Mouse (Mus musculus): ENCODE data around the gene Usp43.

The Usp43 gene

DNA sequence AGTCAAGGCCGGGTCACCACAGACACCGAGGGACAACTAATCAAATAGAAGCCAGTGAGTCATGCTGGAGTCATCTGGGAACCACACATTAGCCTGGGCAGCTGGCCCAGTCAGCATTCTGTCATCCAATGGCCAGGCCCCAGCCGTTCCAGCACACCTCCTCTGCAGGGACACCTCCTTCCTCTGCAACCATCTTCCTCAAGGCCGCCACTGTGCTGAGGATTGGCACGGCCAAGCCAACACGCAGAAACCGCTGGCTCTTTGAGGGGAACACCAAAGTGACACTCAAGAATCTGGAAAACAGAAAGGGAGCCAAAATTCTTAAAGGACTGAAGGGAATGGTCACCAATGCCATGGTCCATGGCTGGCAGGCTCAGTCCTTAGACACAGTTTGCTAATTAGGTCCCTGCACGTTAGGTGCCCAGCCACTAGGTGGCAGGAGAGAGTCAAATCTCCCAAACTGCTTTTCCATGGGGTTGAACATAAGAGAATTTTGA lies 24.8 kb downstream of the Usp43 start:
- peak; percentile 70 for DNase-seq (ENCODE audit: low spot score)

DNA sequence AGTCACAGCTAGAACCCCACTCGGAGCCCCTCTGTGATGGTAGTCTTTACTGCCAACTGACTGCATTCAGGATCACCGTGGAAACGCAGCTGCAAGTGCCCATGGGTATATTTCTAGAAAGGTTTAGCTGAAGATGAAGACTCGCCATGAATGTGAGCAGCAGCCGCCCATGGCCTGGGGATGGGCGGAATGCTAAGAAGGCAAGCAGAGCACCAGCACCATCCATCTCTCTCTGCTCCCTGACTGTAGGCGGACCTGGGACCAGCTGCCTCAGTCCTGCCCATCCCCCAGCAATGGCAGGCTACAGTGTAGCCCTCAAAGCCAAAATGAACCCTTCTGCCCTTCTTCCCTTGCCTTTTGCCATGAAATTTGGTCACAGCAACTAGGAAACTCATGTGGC lies 26.3 kb downstream of the Usp43 start:
- no peak for DNase-seq (ENCODE audit: low spot score)

DNA sequence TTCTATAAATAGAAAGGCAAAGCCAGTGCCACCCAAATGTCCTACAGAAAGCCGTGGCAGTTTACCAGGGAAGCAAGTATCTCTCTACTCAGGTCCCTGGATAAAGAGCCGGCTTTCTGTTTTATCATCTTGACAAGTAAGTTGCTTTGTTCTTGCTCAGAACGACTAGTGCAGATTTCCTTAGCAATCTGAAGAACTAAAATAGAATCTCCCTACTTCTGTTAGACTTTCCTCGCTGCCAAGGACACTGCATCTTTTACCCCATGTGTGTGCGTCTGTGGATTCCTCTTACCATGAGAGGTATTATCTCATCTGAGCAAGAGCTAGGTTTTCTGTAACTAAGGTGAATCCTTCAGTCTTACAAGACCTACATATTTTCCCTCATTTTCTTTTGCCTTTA lies 33.4 kb downstream of the Usp43 start:
- DNase-seq (ENCODE audit: low spot score) = no peak

DNA sequence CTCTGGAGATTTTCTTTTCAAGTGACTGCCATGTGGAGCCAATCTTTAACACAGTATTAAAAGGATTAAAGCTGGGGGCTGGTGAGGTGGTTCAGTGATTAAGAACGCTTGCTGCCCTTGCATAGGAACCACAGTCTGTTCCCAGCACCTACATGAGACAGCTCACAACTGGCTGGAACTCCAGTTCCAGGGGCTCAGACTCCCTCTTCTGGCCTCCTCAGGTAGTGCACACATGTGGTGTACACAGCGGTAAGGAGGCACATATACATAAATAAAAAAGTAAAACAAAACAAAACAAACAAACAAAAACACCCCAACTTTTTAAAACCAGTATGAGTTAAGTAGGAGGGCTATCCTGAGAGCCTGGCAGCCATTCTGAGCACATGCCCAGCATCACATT lies 36.0 kb downstream of the Usp43 start:
- DNase-seq (ENCODE audit: low spot score) = peak; percentile 28

DNA sequence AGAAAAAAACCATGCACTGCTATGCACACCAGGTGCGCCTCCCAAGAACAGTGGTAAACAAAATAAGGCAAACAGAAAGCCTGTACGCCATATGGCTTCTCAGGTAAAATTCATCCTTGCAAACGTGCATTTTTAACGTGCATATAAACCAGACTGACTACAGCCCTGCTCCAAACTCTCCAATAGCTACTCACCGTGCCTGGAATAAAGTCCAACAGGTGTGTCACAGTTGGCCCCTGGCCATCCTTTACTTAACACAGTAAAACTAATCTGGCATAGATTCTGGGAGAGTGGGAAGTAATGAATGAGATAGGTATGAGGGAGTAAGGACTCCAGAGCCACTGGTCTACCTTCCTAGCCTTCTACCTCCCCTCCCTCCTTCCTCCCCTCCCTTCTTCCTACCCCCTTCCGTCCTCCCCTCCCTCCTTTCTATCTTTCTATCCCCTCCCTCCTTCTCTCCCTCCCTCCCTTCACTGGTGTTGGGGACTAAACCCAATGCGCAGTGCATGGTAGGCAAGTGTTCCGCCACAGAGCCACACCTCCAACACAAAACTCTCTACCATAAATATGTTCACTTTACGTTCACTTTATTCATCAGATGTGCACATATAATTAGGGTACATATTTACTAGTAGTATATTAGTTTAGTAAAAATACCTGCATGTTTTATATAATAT lies 56.3 kb downstream of the Usp43 start:
- no peak for DNase-seq (ENCODE audit: low spot score)

DNA sequence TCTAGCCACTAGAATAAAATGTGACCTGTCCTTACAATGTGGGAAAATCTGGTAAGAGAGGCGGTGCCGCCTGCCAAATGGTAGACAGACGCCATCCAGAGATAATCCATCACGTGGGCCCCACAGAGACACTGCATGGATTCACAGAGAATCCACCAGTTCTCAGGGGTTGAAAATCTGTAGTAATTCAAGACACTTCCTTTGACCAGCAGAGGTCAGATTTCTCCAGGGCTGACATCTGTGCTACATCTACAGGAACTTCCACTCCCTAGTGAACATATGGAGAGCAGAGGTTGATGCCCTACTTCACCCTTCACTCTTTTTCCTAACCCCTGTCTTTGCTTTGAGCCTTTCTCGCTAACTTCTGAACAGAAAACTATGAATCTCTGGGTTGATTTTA lies 56.9 kb downstream of the Usp43 start:
- DNase-seq (ENCODE audit: low spot score) = peak; percentile 37

DNA sequence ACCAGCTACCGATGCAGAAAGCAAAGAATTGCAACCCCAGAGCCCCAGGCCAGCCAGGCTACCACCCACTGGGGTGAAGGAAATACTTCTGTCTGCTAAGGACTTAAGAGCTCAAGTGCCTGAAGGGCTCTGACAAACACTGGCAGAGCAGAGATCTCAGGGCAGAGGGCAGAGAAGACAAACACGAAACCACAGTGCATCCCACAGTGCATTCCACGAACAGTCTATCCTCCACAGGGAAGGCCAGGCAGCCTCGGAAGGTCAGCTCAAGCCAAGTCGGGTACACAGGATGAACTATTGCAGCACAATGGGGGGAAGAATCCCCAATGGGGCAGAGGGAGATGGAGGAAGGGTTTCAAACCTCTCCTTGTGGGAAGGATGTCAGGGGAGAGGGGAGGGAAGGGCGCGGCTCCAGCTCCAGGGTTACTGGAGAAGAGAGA lies 60.5 kb downstream of the Usp43 start:
- DNase-seq (ENCODE audit: low spot score) = peak; percentile 5

DNA sequence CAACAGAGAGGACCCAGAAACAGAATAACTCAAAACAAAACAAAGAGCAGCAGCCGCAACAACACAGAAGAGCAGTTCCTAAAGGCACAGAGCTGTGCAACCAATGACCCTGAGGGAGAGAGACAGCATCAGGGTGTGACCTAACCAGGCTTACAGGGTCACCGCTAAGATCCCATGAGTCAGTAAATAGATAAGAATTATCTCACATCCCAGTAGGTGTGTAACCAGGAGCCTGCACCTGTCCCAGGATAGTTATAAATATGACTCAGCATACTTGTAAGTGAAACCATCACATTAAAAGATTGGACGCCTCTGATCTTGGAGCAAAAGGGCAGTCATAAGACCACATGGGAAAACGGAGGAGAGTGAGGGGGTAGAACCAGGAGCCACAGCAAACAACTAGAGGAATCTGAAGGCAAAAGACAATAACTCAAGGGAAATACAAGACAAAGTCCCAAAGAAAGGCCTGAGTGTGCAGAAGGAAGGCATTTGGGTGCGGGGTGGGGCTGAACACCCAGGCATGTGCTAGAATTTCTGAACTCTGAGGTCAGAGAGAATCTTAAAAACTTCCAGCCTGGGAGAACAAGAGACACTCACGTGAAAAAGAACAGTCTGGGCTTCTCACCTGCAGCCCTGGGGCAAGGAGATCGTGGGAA lies 61.1 kb downstream of the Usp43 start:
- DNase-seq (ENCODE audit: low spot score) = no peak

DNA sequence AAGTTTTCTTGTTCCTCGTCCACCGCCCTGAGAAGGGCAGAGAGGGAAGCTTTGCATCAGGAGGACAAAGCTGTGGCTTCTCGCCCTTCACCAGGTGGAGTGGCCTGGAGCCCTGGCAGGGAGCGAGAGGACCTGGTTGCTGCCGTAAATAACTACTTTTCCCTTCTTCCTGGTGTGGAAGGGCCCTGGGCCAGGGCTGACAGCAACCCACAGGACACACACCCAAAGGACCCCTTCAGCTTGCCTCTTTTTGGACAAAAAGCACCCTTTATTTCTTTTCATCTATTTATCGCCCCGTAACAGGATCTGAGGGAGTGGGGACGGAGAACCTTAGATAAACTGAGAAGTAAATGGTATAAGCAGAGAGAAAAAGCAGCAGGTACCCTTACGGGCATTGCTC lies 63.4 kb downstream of the Usp43 start:
- no peak for DNase-seq (ENCODE audit: low spot score)

DNA sequence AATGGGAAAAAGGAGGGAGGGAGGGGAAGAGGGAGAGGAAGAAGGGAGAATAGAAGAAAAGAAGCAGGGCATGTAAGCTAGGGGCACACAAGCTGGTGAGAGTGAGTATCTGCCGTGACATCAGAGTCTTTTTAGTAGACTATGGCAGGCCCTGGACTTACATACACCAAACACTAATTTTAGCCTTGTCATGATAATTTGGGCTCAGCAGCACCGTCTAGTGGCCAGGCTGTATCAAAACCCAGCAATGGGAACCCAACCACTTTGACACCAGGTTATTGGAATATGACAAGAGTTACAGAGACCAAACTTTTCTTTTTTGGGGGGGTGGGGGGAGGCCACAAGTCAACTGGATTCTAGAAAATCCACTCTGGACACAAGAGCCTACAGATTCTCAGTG lies 66.9 kb downstream of the Usp43 start:
- DNase-seq (ENCODE audit: low spot score) = peak; percentile 55

DNA sequence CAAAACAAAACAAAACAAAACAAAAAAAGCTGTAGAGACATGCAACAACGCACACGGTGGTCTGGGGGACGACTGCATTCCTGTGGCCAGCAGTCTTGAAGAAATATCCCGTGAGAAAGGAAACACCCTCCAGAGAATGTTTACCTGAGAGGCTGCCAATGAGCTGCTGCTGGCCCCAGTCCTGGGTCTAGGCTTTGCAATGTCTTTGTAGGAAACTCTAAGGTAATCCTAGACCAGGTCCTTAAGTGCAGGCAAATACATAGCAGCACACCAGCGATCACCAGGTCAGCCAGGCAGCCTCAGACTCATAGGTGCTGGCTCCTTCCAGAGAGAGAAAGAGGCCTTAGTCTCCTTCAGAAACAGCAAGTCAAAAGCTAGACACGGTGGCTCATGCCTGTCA lies 68.0 kb downstream of the Usp43 start:
- no peak for DNase-seq (ENCODE audit: low spot score)

DNA sequence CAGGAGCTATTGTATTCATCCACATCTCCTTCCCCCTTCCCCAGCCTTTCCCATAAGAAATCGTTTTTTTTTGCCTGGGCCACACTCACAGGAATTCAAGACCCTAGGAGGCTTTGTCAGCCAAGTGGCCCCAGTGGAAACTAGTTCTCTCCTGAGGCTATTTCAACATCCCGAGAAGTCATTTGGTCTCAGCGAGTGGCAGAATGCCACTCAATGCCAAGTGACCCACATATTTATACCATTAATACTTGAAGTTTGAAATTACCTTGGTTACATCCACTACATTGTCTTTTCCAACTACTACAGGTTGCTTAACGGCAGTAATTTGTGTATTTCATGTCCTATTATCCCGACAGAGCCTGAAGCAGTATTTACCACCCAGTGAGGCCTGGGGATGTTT lies 70.2 kb downstream of the Usp43 start:
- DNase-seq (ENCODE audit: low spot score) = no peak

DNA sequence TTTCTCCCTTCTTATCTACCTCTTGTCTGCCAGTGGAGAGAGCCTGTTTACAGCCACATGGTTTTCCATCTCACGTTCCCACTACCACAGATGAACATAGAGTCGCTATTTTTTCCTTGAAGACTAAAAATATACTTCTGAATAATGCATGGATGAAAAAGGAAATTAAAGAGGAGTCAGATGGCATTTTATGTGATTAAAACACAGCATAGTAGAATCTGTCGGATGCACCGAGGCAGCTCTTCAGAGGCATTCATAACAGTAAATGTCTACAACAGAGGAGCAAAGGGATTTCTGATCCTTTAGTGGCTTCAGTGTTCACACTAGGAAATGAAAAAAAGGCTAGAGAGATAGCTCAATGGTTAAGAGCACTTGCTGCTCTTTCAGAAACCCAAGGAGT lies 76.8 kb downstream of the Usp43 start:
- DNase-seq (ENCODE audit: low spot score) = no peak

DNA sequence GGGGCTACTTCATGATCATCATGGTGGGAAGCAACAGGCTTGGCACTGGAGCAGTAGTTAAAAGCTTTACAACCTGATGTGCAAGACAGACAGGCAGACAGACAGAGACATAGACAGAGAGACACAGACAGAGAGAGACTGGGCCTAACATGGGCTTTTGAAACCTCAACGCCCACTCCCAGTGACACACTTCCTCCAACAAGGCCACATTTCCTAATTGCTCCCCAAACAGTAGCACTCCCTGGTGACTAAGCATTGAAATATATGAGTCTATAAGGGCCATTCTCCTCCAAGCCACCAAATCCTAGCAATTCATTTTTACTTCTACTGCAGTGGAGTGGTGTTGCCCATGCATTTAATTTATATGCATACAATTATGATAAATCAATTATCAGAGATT lies 82.1 kb downstream of the Usp43 start:
- no peak for DNase-seq (ENCODE audit: low spot score)

DNA sequence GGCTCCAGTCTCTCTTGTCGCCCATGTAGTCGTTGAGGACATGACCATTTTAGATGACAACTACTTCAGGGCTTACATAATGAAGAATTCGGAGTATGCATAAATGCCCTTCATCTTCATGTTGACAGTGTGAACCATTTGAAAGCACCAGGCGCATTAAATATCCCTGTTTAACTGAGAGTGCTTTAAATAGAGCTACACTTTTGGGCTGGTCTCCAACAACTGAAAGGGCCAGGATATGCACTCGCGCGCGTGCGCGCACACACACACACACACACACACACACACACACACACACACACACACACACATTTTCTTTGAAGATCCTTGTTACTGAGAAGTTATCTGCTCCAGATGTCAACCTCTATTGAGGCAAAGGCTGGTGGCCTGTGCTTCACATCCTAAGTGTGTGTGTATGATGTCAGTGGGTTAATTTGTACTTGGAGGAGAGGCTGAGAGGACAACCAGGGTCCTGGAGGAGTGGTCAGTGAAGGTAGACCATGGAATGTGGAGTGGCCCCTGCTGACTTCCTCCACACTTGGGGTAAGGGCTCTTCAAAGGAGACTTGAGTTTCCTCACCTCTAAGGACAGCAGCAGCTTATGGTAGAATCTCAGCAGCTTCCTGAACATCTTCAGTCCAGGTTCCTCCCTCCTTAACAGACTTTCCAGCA lies 86.4 kb downstream of the Usp43 start:
- no peak for DNase-seq (ENCODE audit: low spot score)

DNA sequence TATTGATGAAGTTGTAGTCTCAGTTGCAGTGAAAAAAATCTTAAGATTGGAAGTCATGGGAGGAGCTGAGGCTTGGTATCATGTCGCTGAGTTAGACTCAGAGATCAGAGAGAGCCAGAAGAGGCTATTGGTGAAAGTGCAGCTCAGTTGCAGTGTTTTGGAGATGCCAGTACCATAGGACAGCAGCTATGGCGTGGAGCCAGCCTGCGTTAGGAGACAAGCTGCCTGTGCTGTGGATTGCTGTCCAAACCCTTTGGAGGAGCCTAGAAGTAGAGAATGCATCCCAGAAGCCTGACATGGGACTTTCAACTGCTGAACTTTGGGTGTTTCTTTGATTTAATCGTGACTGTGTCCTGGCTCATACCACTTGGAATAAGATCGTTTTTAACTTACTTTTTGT lies 90.1 kb downstream of the Usp43 start:
- no peak for DNase-seq (ENCODE audit: low spot score)

DNA sequence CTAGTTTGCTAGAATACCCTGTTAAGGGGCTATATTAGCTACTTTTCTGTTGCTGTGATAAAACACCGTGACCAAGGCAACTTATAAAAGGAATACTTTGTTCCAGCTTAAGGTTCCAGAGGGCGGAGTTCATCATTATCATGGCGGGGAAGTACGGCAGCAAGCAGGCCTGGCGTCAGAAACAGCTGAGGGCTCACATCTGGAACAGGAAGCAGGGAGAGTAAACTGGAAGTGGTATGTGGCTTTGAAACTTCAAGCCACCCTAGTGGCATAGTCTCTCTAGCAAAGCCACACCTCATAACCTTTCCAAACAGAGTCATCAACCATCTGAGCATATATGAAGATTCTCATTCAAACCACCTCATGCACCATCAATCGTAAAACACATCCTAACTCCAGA lies 92.4 kb downstream of the Usp43 start:
- no peak for DNase-seq (ENCODE audit: low spot score)

DNA sequence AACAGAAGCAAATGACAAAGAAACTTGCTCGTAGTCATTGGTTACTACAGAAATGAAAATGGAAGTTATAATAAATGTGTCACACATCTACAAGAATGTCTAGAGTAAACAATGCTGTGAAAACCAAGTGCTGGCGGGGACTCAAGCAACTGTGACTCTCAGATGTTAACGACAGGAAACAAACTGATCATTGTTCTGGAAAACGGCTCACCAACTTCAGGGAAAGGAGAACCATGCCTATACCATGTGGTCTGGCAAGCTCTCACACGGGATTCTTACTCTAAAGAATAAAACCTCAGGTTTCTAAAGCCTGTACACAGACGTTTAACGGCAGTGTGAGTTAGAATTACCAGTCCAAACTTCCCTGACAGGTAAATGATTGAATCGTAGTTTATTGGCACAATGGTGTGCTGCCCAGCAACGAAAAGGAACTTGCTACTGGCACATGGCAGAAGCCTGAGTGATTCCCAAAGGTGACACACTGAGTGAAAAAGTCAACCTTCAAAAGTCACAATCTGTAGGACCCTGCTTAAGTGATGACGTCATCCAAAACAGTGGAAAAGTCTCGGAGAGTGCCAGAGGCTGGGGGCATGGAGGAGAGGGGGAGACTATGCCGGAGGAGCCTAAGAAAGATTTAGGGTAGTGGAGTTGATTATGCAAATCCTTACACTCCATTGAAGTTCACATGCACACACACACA lies 93.4 kb downstream of the Usp43 start:
- no peak for DNase-seq (ENCODE audit: low spot score)

DNA sequence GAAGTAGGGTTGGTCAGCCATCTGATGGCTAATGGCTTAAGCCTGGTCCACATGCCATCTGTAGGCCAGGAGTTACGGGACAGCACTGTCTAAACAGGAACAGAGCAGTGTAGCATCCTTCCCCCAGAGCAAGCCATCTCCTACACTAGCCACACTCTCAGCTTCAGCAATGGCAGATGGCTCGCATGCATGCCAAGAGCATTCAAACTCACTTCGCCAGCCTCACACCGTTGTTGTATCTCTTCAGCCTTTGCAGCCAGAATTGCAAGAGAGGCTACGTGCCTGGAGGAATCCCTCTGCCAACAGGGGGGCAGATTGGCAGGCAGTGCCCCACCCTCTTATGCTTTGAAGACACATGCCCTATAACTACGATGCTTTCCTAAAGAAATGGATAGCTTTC lies 100.4 kb downstream of the Usp43 start:
- DNase-seq (ENCODE audit: low spot score) = no peak

DNA sequence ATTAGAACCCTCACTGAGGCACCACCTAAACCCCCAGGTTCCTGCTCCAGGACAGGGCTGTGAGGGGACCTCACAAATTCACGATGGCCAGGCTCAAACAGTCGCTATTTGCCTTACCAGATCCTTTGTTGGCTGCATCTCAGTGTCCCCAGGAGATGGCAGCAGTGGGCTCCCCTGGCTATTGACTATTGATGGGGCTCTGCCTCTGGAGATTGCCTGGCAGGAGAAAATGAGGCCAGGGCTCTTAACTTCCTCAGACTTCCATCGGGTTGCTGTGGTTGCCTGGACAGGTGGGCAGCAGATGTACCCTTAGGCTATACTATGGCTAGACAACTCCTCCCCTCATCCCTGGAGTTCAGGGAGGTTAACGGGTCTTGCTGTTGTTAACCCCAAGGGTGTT lies 101.7 kb downstream of the Usp43 start:
- DNase-seq (ENCODE audit: low spot score) = peak; percentile 79

DNA sequence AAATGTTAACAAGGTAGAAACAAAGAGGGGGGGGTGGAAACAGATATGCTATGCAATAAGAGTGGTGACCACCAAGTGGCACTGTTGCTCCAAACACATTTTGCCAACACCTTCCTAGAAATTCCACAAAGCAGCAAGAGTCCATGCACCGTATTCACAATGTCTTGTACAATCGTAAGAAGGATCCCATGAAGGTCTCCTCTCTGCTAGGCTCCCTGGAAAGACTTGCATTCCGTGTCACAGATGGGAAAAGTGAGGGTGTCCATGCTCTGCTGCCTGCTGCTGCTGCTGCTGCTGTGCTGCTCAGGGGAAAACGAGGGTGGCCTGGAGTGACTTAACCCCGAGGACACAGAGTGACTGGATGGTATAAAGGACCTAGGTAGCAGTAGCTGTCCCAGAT lies 102.3 kb downstream of the Usp43 start:
- peak; percentile 69 for DNase-seq (ENCODE audit: low spot score)

DNA sequence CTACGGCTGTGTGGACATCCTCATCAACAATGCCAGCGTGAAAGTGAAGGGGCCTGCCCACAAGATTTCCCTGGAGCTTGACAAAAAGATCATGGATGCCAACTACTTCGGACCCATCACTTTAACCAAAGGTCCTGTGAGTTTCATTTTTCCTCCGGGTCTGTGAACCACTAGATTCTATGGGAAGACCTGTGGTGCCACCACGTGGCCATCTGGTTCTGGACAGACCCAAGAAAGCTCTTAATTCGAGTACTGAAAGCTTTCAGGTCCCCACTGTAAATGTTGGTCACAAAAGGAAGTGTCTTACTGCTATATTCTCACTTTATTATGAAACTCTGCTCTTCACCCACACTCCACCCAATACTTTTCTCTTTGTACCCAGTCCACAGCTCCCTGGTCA lies 110.4 kb downstream of the Usp43 start:
- no peak for DNase-seq (ENCODE audit: low spot score)

DNA sequence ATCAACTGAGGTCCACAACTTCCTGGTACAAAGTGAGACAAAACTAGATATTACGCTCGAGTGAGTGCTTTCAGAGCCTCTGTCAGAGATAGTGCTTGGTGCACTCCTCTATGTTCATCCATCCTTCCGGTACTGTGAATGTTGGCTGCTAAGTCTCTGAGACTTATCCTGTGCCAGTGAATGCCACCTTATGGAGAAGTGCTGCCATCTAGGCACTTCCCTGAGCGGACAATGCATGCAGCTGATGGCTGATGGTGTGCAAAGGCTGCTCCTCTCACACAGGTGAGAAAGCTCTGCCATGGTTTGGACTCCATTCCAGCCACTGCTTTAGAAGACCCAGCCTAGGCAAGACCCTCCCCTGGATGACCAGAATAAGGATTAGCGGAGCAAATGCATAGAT lies 113.9 kb downstream of the Usp43 start:
- DNase-seq (ENCODE audit: low spot score) = no peak
